ENCODE assay signal across 10 mouse cellular contexts in the genomic region with DNA sequence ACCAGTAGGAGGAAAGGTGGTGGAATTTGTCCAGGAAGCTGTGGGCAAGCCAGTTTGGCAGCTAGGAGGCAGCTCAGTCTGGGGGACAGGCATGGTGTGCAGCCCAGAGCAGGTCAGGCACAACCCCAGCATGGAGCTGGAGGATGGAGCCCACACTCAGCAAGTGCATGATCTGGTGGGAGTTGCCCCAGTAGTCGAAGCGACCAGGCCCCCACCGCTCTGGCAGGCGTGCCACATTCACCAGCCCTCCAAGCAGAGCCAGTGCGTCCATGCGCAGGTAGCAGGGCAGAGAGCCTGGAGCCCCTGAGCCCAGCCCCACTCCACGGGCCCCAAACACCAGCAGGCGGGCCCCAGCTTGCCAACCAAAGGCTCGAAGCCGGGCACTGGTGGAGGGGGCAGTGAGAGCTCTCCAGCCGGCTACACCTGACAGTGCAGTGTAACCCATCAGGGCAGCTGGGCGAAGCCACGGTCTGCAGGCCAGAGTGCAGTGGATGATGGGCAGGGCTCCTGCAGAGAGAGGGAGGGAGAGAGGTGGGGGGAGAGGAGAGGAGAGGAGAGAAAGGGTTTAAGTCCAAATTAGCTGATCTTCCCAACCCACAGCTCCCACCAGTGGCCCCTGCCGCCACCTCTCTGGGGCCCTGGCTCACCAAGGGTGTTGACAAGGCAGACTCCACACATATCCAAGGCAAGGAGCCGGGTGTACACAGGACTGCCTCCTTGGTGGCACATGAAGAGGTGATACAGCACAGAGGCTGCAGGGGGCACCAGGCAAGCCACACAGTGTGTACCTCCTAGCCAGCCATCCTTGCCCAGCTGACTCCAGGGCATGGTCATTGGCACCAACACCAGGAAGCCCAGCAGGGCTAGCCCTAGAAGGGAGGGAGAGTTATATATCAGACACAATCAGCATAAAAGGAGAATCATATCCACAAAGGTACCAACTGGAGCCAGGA. TPM values are rescaled to one million over a fixed set of nuclear protein-coding genes. Genes with fewer than 3 reads are reported as not detected.
A peak's percentile ranks its signal among the peaks of the same experiment; 100 is the strongest.
DNase-seq lines count a peak whose midpoint lies in the region; ATAC-seq lines count a peak whose summit lies in the region.
"Had no signal": no experiment of that assay in that cellular context is flagged by ENCODE, and none has a peak within 500 bp of the region (broad histone marks: within the 10 kb centered on the region; RNA-seq: fewer than 3 reads in every experiment).

No protein-coding gene starts in this region.

- H3K4me2 ChIP-seq in forebrain, embryonic 13.5 days, result peak overlapping the region; percentile 97; the same call in 1 of the 2 replicates
- no peak overlapping the region for H3K4me2 ChIP-seq in forebrain, embryonic 11.5 days (ENCODE audit: low read depth, low read length, severe bottlenecking)
- 0 out of 2 replicates have a peak overlapping the region, but pooled peaks have one; percentile 97 for H3K4me2 ChIP-seq in embryonic facial prominence, embryonic 14.5 days (ENCODE audit: low read depth, low read length)

- peaks cover 36% of the 10 kb centered on the region for H3K4me1 ChIP-seq in forebrain, embryonic 13.5 days
- peaks cover 15% of the 10 kb centered on the region; the same call in 1 of the 2 replicates for H3K4me1 ChIP-seq in forebrain, embryonic 11.5 days (replicated peaks; ENCODE audit: control insufficient read depth, insufficient read depth, low read length)
- peaks cover 14% of the 10 kb centered on the region for H3K4me1 ChIP-seq in embryonic facial prominence, embryonic 14.5 days (ENCODE audit: control insufficient read depth, insufficient read depth, low read length)
- H3K4me1 ChIP-seq in midbrain, embryonic 10.5 days, result peaks cover 43% of the 10 kb centered on the region

- no peak for DNase-seq in forebrain, embryonic 11.5 days (ENCODE audit: low spot score)
- peak; percentile 40 for DNase-seq in 416B (ENCODE audit: low read depth)
- DNase-seq in embryonic facial prominence, embryonic 14.5 days (ENCODE audit: low spot score), result no peak
- no peak for DNase-seq in midbrain, embryonic 10.5 days (ENCODE audit: low spot score)
- DNase-seq in right cerebral cortex, postnatal 36 days (ENCODE audit: low spot score in 2 of 2), result no peak
- no peak for DNase-seq in layer of hippocampus, postnatal 36 days
- no peak for DNase-seq in heart, postnatal 4 days
- DNase-seq: kidney, adult 9 months had no signal

- H3K36me3 ChIP-seq in forebrain, embryonic 13.5 days (ENCODE audit: poor library complexity, severe bottlenecking), result peaks cover 33% of the 10 kb centered on the region
- no peaks in the 10 kb centered on the region; the same call in 1 of the 2 replicates for H3K36me3 ChIP-seq in forebrain, embryonic 11.5 days (ENCODE audit: control insufficient read depth, insufficient read depth, low read length)
- H3K36me3 ChIP-seq in embryonic facial prominence, embryonic 14.5 days (ENCODE audit: control insufficient read depth, insufficient read depth, low read length), result no peaks in the 10 kb centered on the region; the same call in 1 of the 2 replicates
- peaks cover 52% of the 10 kb centered on the region for H3K36me3 ChIP-seq in midbrain, embryonic 10.5 days

- no peak overlapping the region for H3K4me3 ChIP-seq in forebrain, embryonic 13.5 days
- no peak overlapping the region for H3K4me3 ChIP-seq in forebrain, embryonic 11.5 days (ENCODE audit: low read depth, low read length)
- H3K4me3 ChIP-seq in embryonic facial prominence, embryonic 14.5 days (ENCODE audit: low read depth, low read length), result no peak overlapping the region
- peak overlapping the region; percentile 2; the same call in 1 of the 2 replicates for H3K4me3 ChIP-seq in midbrain, embryonic 10.5 days

- no peak overlapping the region for H3K27ac ChIP-seq in forebrain, embryonic 13.5 days
- no peak overlapping the region for H3K27ac ChIP-seq in forebrain, embryonic 11.5 days (ENCODE audit: low read depth, low read length)
- H3K27ac ChIP-seq in embryonic facial prominence, embryonic 14.5 days (replicated peaks; ENCODE audit: low read depth, low read length), result no peak overlapping the region
- no peak overlapping the region for H3K27ac ChIP-seq in midbrain, embryonic 10.5 days (replicated peaks)

- WGBS in forebrain, embryonic 13.5 days, result 54% methylated on average over 15 of the region's 15 CpGs
- WGBS in forebrain, embryonic 11.5 days, result 63% methylated on average over 15 of the region's 15 CpGs
- 61% methylated on average over 15 of the region's 15 CpGs for WGBS in embryonic facial prominence, embryonic 14.5 days
- 66% methylated on average over 15 of the region's 15 CpGs for WGBS in midbrain, embryonic 10.5 days

- ATAC-seq in forebrain, embryonic 13.5 days, result no peak
- ATAC-seq in forebrain, embryonic 11.5 days (replicated peaks; ENCODE audit: low FRiP score), result no peak
- no peak for ATAC-seq in embryonic facial prominence, embryonic 14.5 days (ENCODE audit: low read depth)
- ATAC-seq: Patski had no signal

- peak overlapping the region; percentile 30; the same call in 1 of the 2 replicates for H3K9ac ChIP-seq in forebrain, embryonic 13.5 days
- H3K9ac ChIP-seq in forebrain, embryonic 11.5 days (ENCODE audit: low read length), result no peak overlapping the region
- H3K9ac ChIP-seq in embryonic facial prominence, embryonic 14.5 days (ENCODE audit: low read depth, low read length), result no peak overlapping the region

- H3K27me3 ChIP-seq in forebrain, embryonic 13.5 days, result peaks cover 30% of the 10 kb centered on the region
- H3K27me3 ChIP-seq in forebrain, embryonic 11.5 days (ENCODE audit: control insufficient read depth, insufficient read depth, low read length), result peaks cover 24% of the 10 kb centered on the region
- peaks cover 45% of the 10 kb centered on the region for H3K27me3 ChIP-seq in embryonic facial prominence, embryonic 14.5 days (replicated peaks; ENCODE audit: control insufficient read depth, insufficient read depth, low read length)
- peaks cover 61% of the 10 kb centered on the region for H3K27me3 ChIP-seq in midbrain, embryonic 10.5 days (ENCODE audit: low read depth, poor library complexity, severe bottlenecking)
- H3K27me3 ChIP-seq: Patski had no signal

- no peaks in the 10 kb centered on the region for H3K9me3 ChIP-seq in forebrain, embryonic 13.5 days (replicated peaks)
- no peaks in the 10 kb centered on the region for H3K9me3 ChIP-seq in forebrain, embryonic 11.5 days (ENCODE audit: control insufficient read depth, low read length)
- H3K9me3 ChIP-seq in embryonic facial prominence, embryonic 14.5 days (ENCODE audit: control insufficient read depth, low read length), result no peaks in the 10 kb centered on the region
- H3K9me3 ChIP-seq in midbrain, embryonic 10.5 days (replicated peaks), result 0 out of 2 replicates have a peak, but pooled peaks cover 2% of the 10 kb centered on the region

RNA-seq across cellular contexts. Expression of a gene that starts 2.9 kb away (rescaled TPM):
- polyA plus RNA-seq in forebrain, embryonic 13.5 days (2015; fragmentation: Nextera tagmentation; extraction: Ambion mirVana), result 29.8 and 32.7 TPM in 2 replicates
- 26.5 and 28.8 TPM in 2 replicates for polyA plus RNA-seq in forebrain, embryonic 11.5 days (2014; fragmentation: Nextera tagmentation; extraction: Ambion mirVana)
- 20.9 and 22.9 TPM in 2 replicates for polyA plus RNA-seq in embryonic facial prominence, embryonic 14.5 days (2014; fragmentation: Nextera tagmentation; extraction: Ambion mirVana)
- 27.6 and 36.2 TPM in 2 replicates for polyA plus RNA-seq in midbrain, embryonic 10.5 days (2016; fragmentation: Nextera tagmentation; extraction: Ambion mirVana)
- 10 to 100 TPM; 50.8 to 55.4 TPM for total RNA-seq in layer of hippocampus, postnatal 36 days (2021)
- total RNA-seq in heart, postnatal 4 days (2021), result 10 to 100 TPM; 19.1 to 19.3 TPM

RNA-seq across cellular contexts. Expression of a gene that starts 7.9 kb away (rescaled TPM):
- 0.24 and 0.37 TPM in 2 replicates for polyA plus RNA-seq in forebrain, embryonic 13.5 days (2015; fragmentation: Nextera tagmentation; extraction: Ambion mirVana)
- 2.2 and 2.6 TPM in 2 replicates for polyA plus RNA-seq in forebrain, embryonic 11.5 days (2014; fragmentation: Nextera tagmentation; extraction: Ambion mirVana)
- polyA plus RNA-seq in embryonic facial prominence, embryonic 14.5 days (2014; fragmentation: Nextera tagmentation; extraction: Ambion mirVana), result 12.9 and 21.2 TPM in 2 replicates
- 1.7 and 2.3 TPM in 2 replicates for polyA plus RNA-seq in midbrain, embryonic 10.5 days (2016; fragmentation: Nextera tagmentation; extraction: Ambion mirVana)
- total RNA-seq in layer of hippocampus, postnatal 36 days (2021), result under 1 TPM; 0.35 to 0.42 TPM
- total RNA-seq in heart, postnatal 4 days (2021), result not detected
- polyA plus RNA-seq: Patski had no signal

RNA-seq across cellular contexts. Expression of a gene that starts 11.6 kb away (rescaled TPM):
- polyA plus RNA-seq in forebrain, embryonic 13.5 days (2015; fragmentation: Nextera tagmentation; extraction: Ambion mirVana), result 36.7 and 41.0 TPM in 2 replicates
- 61.3 and 62.9 TPM in 2 replicates for polyA plus RNA-seq in forebrain, embryonic 11.5 days (2014; fragmentation: Nextera tagmentation; extraction: Ambion mirVana)
- 39.6 and 40.3 TPM in 2 replicates for polyA plus RNA-seq in embryonic facial prominence, embryonic 14.5 days (2014; fragmentation: Nextera tagmentation; extraction: Ambion mirVana)
- polyA plus RNA-seq in midbrain, embryonic 10.5 days (2016; fragmentation: Nextera tagmentation; extraction: Ambion mirVana), result 58.5 and 59.7 TPM in 2 replicates
- 1 to 10 TPM; 1.7 to 3.0 TPM for total RNA-seq in layer of hippocampus, postnatal 36 days (2021)
- 10 to 100 TPM; 16.6 to 16.7 TPM for total RNA-seq in heart, postnatal 4 days (2021)

RNA-seq across cellular contexts. Expression of a gene that starts 15.2 kb away (rescaled TPM):
- polyA plus RNA-seq in forebrain, embryonic 13.5 days (2015; fragmentation: Nextera tagmentation; extraction: Ambion mirVana), result not detected in 2 replicates
- polyA plus RNA-seq in forebrain, embryonic 11.5 days (2014; fragmentation: Nextera tagmentation; extraction: Ambion mirVana), result not detected in 2 replicates
- 1.6 and 2.8 TPM in 2 replicates for polyA plus RNA-seq in embryonic facial prominence, embryonic 14.5 days (2014; fragmentation: Nextera tagmentation; extraction: Ambion mirVana)
- polyA plus RNA-seq in midbrain, embryonic 10.5 days (2016; fragmentation: Nextera tagmentation; extraction: Ambion mirVana), result not detected in 2 replicates
- not detected for total RNA-seq in layer of hippocampus, postnatal 36 days (2021)
- not detected for total RNA-seq in heart, postnatal 4 days (2021)
- polyA plus RNA-seq: Patski had no signal

RNA-seq across cellular contexts. Expression of a gene that starts 33.6 kb away (rescaled TPM):
- 165 and 176 TPM in 2 replicates for polyA plus RNA-seq in forebrain, embryonic 13.5 days (2015; fragmentation: Nextera tagmentation; extraction: Ambion mirVana)
- polyA plus RNA-seq in forebrain, embryonic 11.5 days (2014; fragmentation: Nextera tagmentation; extraction: Ambion mirVana), result 167 and 174 TPM in 2 replicates
- 62.9 and 74.7 TPM in 2 replicates for polyA plus RNA-seq in embryonic facial prominence, embryonic 14.5 days (2014; fragmentation: Nextera tagmentation; extraction: Ambion mirVana)
- 187 and 202 TPM in 2 replicates for polyA plus RNA-seq in midbrain, embryonic 10.5 days (2016; fragmentation: Nextera tagmentation; extraction: Ambion mirVana)
- total RNA-seq in layer of hippocampus, postnatal 36 days (2021), result 100 to 1,000 TPM; 297 to 300 TPM
- 10 to 100 TPM; 32.8 to 33.4 TPM for total RNA-seq in heart, postnatal 4 days (2021)
